Mouse (Mus musculus) forebrain, embryonic 12.5 days (tissue): Measurements from ENCODE around the gene St13. TPM values are rescaled to one million over a fixed set of nuclear protein-coding genes. Genes with fewer than 3 reads are reported as not detected.

Source experiments
- polyA plus RNA-seq: library from polyadenylated mRNA; unstranded; fragments of >200 nt; fragmentation: Nextera tagmentation; extraction: Ambion mirVana; gene quantifications from 2 replicates; pipeline ENCODE4 v1.2.1, GENCODE M21; 2016

The St13 gene
- polyA plus RNA-seq, 1 experiment from 2014 or later: 219 TPM

Other genes starting within 250 kb of the St13 start
- 25.7 and 27.9 TPM in 2 replicates for gene Mrtfa, start 209.3 kb downstream of the St13 start, polyA plus RNA-seq
- gene Mchr1, start 164.6 kb downstream of the St13 start, polyA plus RNA-seq: 0.36 and 0.72 TPM in 2 replicates
- gene Slc25a17, start 39.3 kb downstream of the St13 start, polyA plus RNA-seq: 104 and 108 TPM in 2 replicates
- 11.5 and 11.9 TPM in 2 replicates for gene Xpnpep3, start 61 bp upstream of the St13 start, polyA plus RNA-seq
- 1.7 and 2.4 TPM in 2 replicates for gene Dnajb7, start 8.2 kb upstream of the St13 start, polyA plus RNA-seq
- 559 and 579 TPM in 2 replicates for gene Rbx1, start 66.2 kb upstream of the St13 start, polyA plus RNA-seq
- 26.0 and 27.2 TPM in 2 replicates for gene Ep300, start 185.3 kb upstream of the St13 start, polyA plus RNA-seq